Mouse (Mus musculus) kidney, adult 11 months (tissue): Measurements from ENCODE around the gene Phb2.
"Not testable (repeated sequence)": the region's sequence is repeated elsewhere in the genome, so short reads cannot be mapped to it uniquely, and the experiment has no call there.

Source experiments
- DNase-seq: peaks from one replicate; pipeline ENCODE4 v3.0.0; 2022

The Phb2 gene

GRCm38 (mm10) chr6:124711824-124712782 is at the start of gene Phb2, which contains the start of gene Emg1:
TSS of gene Phb2 (plus strand) at chr6:124712336.
TSS of gene Emg1 (minus strand) at chr6:124712178.
- DNase-seq, result peak; percentile 97

DNA sequence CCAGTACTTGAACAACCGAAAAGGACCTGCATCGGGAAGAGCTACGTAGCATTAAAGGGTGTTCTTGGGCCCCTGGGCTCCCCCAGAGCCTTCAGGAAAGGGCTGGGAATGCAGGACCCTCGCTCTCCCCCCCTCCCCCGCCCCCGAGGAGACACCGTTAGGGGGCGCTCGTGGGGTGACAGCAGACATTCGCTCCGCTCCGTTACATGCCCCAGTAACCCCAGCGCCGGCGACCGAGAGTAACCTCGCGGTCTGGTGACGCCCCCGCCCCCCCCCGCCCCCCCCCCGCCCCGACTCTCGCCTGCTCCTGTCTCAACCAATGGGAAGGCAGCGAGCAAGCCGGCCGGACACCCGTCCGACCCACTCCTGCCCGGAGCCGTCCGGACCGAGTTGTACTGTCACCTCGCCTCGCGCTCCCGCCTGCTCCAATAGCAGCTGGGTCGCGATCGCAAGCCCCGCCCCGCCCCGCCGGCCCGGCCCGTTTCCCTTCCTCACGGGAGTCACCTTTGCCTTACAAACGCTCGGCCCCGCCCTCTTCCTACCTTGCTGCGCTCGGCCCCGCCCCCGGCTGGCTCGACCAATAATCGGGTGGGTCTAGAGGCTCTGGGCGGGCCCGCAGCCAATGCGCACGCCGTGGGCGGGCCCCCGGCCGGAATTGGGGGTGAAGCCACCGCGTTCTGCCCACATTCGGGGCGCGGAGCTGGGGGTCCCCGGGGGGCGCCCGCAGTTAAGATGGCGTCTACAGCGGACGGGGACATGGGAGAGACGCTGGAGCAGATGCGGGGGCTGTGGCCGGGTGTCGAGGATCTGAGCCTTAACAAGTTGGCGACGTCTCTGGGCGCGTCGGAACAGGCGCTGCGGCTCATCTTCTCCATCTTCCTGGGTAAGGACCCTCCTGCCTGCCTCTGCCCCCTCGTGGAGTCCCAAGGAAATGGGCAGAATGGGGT is 49.4 kb upstream of the Phb2 start, which contains the start of gene Lpcat3:
Lpcat3 (plus strand) TSS at position 551 of the 947 bp plus-strand sequence.
- DNase-seq, result peak; percentile 100

DNA sequence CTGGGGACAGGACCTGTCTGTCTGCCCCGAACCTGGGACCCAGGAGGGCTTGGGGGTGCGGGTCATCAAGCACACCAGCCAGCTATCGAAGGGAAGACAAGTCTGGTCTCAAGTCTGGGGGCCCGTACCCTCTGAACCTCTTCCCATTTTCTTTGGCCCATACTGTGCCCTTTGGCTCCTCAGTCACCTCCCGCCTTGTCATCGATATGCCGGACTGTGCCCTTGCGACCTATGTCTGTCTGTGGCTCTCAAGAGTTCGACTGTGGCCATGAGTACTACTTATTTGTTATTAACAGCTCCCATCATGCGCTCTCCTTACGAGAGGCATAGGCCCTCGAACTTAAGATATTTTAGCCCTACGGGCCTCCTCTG is 48.7 kb upstream of the Phb2 start:
- no peak for DNase-seq

DNA sequence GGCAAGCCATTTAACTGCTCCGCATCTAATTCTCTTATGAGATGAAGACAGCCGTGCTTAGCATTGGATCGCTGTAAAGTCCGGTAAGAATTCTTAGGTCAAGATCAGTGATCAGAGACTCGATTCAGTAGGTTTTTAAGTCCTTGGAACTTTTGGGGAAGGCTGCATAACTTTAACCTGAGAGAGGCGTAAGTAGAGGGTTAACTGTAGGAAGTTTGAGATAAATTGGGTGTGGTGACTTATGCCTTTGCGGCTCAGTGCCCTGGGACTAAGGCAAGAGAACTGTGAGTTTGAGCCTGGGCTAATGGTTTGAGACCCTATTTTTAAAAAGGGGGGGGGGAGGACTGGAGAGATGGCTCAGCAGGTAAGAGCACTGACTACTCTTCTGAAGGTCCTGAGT is 47.9 kb upstream of the Phb2 start:
- no peak for DNase-seq

DNA sequence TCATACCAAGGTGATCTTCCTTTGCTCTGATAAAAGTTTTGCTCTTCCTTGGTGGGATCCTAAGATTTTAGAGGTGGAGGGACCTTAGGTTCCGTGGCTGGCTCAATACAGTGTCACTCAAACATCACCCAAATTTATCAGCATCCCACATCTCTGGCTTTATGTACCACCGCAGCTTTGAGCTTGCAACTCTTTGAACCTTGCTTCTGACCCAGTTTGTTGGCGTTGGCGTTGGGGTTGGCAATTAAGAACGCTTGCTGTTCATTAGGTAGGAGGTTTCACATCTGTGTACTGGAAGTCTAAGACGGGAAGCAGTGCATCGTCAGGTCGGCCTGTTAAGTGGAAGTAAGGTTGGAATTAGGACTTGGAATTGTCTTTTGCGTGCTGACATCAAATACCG is 47.1 kb upstream of the Phb2 start:
- DNase-seq, result no peak

DNA sequence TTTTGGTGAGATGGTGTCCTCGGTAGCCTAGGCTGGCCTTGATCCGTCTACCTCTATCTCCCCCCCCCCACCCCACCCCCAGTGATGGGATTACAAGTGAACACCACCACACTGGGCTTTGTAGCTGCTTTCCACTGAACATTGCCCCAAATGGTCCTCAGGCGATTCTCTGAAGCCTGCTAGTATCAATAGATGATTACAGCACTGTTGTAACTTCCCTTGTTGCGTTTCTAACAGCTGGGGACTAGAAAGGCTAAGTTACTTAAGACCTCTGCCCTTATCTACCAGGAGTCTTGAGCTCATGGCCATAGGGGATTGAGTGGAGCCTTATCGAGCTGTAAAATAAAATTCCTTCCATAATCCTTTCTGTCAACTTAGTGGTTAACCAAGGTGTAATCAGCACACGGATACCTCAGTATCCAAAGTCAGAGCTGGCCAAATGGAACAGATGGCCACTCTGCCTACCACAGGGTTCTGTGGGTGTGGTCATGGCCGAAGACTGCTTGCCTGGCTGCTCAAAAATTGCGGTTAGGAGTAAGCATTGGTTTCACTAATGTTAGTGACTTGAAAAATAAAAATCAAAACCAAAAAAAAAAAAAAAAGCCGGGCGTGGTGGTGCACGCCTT is 42.8 kb upstream of the Phb2 start:
- DNase-seq, result no peak

DNA sequence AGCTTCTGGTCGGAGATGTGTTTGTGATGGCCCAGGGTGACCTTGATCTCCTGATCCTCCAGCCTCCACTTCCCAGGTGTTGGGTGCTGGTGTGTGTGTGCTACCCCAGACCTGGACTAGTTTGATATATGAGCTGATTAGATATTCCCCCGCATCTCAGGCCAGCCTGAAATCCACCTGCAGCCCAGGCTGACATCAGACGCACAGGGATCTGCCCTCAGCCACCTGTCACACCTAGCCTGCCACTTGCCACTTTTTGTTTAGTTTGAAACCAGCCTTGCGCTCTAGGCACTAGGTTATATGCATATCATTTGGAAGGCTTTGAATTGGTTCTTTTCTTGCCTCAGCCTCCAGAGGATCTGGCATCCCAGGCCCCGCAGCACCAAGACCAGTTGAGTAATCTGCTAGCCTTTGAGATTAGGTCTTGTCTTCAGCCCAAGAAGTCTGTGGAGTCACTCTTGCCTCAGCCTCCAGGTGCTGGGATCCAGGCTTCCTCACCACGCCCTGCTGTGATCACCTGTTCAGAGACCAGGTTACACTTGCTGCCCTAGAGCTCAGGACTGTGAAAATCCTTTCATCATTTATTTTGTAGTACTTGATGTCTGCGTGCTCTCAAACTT is 41.7 kb upstream of the Phb2 start:
- no peak for DNase-seq

- no peak for DNase-seq
These were observed 40.0 kb upstream of the Phb2 start for GRCm38 (mm10) chr6:124672100-124672499.

DNA sequence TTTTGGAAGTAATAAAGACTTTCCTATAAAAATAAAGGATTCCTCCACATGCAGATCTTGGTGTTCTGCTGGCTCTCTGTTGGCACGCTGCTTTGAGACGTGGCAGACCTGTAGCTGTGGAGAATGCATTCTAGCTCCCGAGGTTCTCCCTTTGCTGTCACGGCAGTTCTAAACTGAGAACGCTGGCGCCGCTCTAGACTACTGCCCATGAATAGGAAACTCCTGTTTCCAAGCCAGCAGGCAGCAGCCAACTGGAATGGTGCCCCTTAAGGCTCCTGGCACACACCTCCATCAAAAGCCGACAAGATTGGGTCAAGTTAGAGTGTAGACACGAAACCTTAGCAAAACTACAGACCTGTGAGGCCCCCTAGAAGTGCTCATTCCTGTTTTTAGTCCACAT is 38.5 kb upstream of the Phb2 start:
- DNase-seq, result peak; percentile 65

- peak; percentile 72 for DNase-seq
These were observed 37.5 kb upstream of the Phb2 start for GRCm38 (mm10) chr6:124674591-124674990.

- DNase-seq, result peak; percentile 40
These were observed 36.0 kb upstream of the Phb2 start for GRCm38 (mm10) chr6:124676171-124676570.

GRCm38 (mm10) chr6:124678769-124679168 is 33.4 kb upstream of the Phb2 start:
- no peak for DNase-seq

DNA sequence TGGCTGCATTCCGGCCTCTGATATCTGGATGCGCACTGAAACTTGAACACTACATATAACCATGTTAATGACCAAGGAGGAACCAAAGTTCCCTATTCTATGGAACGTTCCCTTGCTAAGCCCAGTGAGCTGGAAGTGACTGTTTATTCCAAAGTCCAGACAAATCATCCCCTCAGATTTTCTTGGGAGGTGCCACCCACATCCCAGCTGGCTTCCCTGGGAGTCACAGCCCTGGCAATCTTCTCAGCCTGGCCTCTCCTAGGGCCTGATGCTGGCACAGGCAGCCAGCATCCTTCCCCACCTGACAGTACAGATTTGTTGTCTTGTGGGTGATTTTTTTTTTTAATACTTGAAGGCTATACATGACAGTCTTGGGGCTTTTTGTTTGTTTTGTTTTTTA is 32.6 kb upstream of the Phb2 start:
- DNase-seq, result no peak

DNA sequence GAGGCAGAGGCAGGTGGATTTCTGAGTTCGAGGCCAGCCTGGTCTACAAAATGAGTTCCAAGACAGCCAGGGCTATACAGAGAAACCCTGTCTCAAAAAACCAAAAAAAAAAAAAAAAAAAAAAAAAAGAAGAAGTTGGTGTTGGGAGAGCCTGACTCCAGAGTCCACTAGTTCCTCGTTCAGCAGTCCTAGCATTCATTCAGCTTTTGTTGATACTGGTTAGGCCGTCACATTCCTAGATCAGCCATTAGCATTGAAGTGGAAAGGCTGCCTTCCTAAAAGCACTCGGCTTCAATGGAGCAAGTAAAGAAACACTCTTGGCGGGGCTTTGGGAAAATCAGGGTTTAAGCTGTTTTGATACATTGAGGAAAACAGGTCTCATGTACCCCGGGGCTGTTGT is 29.8 kb upstream of the Phb2 start:
- peak; percentile 55 for DNase-seq

DNA sequence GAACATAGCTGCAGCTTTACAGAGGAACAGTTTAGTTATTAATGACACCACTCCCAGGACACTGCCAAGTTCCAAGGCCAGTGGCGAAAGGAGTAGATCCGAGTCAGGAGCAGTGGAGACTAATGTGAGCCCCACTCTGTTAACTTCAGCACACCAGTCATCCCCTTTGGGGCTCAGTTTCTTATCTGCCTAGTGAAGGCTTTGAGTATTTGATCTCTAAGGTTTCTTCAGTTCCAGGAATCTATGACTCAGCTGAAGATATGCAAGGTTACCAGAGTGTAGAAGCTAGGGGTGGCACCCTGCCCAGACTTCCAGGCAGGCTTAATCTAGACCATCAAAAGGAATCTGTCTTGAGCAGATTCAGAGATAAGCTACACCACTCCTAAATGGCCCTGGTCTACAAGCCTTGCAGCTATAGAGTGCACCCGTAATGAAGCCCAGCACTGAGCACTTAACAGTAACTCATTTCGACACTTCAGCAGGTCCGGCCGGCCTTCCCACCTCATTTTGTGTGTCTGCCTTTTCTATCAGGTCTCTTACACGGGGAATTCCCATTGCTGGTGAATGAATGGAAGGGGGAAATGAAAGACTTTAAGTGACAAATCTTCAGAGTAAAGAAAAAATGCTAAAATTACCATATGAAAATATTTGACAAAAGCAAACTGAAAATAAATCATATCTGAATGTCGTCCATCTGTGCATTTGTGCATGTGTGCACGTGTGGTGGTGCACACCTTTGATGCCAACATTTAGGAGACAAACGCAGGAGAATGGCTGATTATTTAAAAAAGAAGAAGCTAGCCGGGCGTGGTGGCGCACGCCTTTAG is 28.3 kb upstream of the Phb2 start:
- DNase-seq, result peak; percentile 81

GRCm38 (mm10) chr6:124685606-124686386 is 26.3 kb upstream of the Phb2 start:
- DNase-seq, result no peak

- DNase-seq, result not testable (repeated sequence)
These were observed 25.5 kb upstream of the Phb2 start for GRCm38 (mm10) chr6:124686644-124687043.

- DNase-seq, result no peak
These were observed 23.9 kb upstream of the Phb2 start for GRCm38 (mm10) chr6:124688151-124688758.

- no peak for DNase-seq
These were observed 23.1 kb upstream of the Phb2 start for GRCm38 (mm10) chr6:124689011-124689410.

GRCm38 (mm10) chr6:124690517-124690916 is 21.6 kb upstream of the Phb2 start:
- DNase-seq, result no peak
